Mouse (Mus musculus): ENCODE data around the gene Mmp23.

DNA sequence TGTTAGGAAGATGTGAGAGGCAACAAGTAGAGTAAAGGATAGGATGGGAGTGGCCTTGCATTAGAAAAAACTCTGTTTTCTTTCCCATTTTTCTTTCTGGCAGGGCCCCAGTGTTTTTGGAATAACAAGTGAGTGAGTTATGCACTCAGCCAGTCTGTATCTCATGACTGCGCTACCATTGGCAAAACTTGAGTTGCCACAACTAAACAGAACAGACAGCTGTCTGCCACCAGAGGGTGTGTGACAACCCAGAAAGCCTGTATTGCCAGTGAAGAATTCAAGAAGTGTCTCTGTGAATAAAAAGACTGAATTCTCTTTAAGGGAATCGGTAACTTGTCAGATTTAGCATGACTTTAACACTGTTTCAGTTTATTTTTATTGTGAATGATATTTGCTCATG lies 22.8 kb upstream of the Mmp23 start:
- TF ChIP-seq GATA1 (IDR thresholded peaks at IDR 0.05; ENCODE audit: low read length) (no peak), TAL1 (IDR thresholded peaks at IDR 0.05; ENCODE audit: low read length) (no peak)

Data from erythroblast, embryonic 14.5 days (primary cell).